Mouse (Mus musculus) gastrocnemius, postnatal 25 days (tissue): ENCODE measurements around the gene Hmcn2. TPM values are rescaled to one million over a fixed set of nuclear protein-coding genes. Genes with fewer than 3 reads are reported as not detected.

Experiments
- DNase-seq: peaks from one replicate; pipeline ENCODE4 v3.0.0; 2022
- total RNA-seq, 2 experiments: library from RNA; stranded (reverse); gene quantifications; 1 replicate in 1 of 2; 2 replicates in 1 of 2; pipeline ENCODE4 v1.2.3; 2021

The Hmcn2 gene
- total RNA-seq, 2 experiments from 2014 or later = 33.0 to 38.1 TPM

- DNase-seq = peak; percentile 36
Measured at GRCm38 (mm10) chr2:31382952-31383351, 68.7 kb downstream of the Hmcn2 start.

- no peak for DNase-seq
Measured at GRCm38 (mm10) chr2:31416968-31417367, 102.8 kb downstream of the Hmcn2 start.

- no peak for DNase-seq
Measured at GRCm38 (mm10) chr2:31418021-31418420, 103.8 kb downstream of the Hmcn2 start.

GRCm38 (mm10) chr2:31418571-31418970 is 104.4 kb downstream of the Hmcn2 start:
- no peak for DNase-seq

GRCm38 (mm10) chr2:31420914-31421313 is 106.7 kb downstream of the Hmcn2 start:
- no peak for DNase-seq

- DNase-seq = no peak
Measured at GRCm38 (mm10) chr2:31422576-31422975, 108.4 kb downstream of the Hmcn2 start.

- DNase-seq = no peak
Measured at GRCm38 (mm10) chr2:31431477-31431876, 117.3 kb downstream of the Hmcn2 start.

GRCm38 (mm10) chr2:31434746-31435145 is 120.5 kb downstream of the Hmcn2 start:
- DNase-seq = no peak

- DNase-seq = no peak
Measured at GRCm38 (mm10) chr2:31435567-31435966, 121.4 kb downstream of the Hmcn2 start.

GRCm38 (mm10) chr2:31437480-31438245 is 123.4 kb downstream of the Hmcn2 start:
- no peak for DNase-seq

GRCm38 (mm10) chr2:31439576-31439975 is 125.4 kb downstream of the Hmcn2 start:
- DNase-seq = no peak

GRCm38 (mm10) chr2:31442480-31443160 is 128.4 kb downstream of the Hmcn2 start:
- DNase-seq = peak; percentile 36

GRCm38 (mm10) chr2:31446036-31446435 is 131.8 kb downstream of the Hmcn2 start:
- DNase-seq = no peak

GRCm38 (mm10) chr2:31446456-31446855 is 132.2 kb downstream of the Hmcn2 start:
- no peak for DNase-seq

GRCm38 (mm10) chr2:31447536-31447935 is 133.3 kb downstream of the Hmcn2 start:
- no peak for DNase-seq

- DNase-seq = no peak
Measured at GRCm38 (mm10) chr2:31448756-31449440, 134.7 kb downstream of the Hmcn2 start.

- peak; percentile 40 for DNase-seq
Measured at GRCm38 (mm10) chr2:31449441-31449815, 135.2 kb downstream of the Hmcn2 start.

GRCm38 (mm10) chr2:31449902-31450301 is 135.7 kb downstream of the Hmcn2 start:
- DNase-seq = no peak

- no peak for DNase-seq
Measured at GRCm38 (mm10) chr2:31450661-31451060, 136.4 kb downstream of the Hmcn2 start.

- DNase-seq = no peak
Measured at GRCm38 (mm10) chr2:31451530-31451929, 137.3 kb downstream of the Hmcn2 start.

- no peak for DNase-seq
Measured at GRCm38 (mm10) chr2:31453011-31453410, 138.8 kb downstream of the Hmcn2 start.

- DNase-seq = no peak
Measured at GRCm38 (mm10) chr2:31453559-31454177, 139.5 kb downstream of the Hmcn2 start.

- DNase-seq = no peak
Measured at GRCm38 (mm10) chr2:31454280-31454679, 140.1 kb downstream of the Hmcn2 start.
